Mouse (Mus musculus): ENCODE measurements at regions not wholly inside any gene's neighbourhood (a gene's known extent, or its start where the extent isn't known, plus 50 kb on each side); places are given as distances from the start of the nearest gene placed in this dataset.

DNA sequence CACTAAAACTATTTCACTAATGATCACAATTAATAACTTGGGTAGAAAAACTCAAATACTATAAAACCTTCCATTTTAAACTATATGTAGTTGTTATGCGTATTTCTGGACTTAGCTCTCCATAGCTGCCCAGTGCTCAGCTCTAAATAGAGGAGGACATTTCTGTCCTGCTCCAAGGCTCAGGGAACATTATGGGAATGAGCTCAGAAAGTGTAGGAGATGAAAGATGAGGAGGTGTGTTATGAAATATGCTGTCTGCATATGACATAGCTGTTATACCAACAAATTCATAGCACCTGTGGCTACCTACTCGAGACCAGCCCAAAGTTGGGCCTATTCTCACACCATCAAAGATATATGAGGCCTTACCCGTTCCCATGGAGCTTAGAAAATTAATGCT lies 106.3 kb downstream of the Aldh8a1 start:
- no peak for DNase-seq

DNA sequence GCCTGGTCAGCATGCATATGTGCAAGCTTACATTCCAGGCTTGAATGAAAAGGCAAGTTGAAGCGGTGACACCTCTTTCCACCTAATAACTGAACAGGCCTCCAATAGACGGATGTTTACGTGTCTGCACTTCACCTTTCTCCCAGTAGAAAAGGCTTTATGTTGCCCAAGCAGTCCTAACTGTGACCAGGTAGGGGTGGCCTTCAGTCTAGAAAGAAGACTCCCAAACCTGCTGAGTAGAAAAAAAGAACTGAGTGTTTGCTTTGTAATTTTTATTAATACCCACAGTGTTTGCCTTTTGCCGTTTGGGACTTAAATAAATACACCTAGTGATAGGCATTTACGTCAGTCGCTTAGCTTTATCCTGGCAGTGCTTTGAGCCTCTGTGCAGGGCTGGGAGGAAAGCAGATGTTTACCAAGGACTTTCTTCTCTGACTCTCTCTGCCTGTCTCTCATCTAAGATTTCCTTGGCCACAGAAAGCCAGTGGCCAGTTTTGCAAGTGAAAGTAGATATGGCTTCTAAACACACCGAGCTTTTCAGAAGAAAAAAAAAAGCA lies 104.5 kb upstream of the 1700020N01Rik start:
- DNase-seq: peak; percentile 6

DNA sequence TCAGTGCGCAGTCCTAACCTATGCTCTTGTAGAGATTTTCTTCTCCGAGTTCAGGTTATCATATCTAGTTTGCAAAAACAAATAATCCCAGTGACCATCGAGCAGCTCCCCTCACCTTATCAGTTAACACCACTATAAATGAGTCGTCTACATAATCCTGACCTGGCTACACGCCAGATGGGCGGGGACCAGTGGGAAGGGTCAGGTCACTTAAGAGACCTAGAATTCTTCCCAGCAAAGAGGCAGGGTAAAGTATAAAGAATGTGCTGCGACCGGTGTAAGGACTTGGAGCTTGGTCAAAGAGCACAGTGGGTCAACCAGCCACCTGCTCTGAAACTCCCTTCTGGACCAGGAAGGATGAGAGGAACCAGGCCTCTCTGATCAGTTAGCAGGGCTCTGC lies 102.0 kb upstream of the 1700020N01Rik start:
- DNase-seq: peak; percentile 10

DNA sequence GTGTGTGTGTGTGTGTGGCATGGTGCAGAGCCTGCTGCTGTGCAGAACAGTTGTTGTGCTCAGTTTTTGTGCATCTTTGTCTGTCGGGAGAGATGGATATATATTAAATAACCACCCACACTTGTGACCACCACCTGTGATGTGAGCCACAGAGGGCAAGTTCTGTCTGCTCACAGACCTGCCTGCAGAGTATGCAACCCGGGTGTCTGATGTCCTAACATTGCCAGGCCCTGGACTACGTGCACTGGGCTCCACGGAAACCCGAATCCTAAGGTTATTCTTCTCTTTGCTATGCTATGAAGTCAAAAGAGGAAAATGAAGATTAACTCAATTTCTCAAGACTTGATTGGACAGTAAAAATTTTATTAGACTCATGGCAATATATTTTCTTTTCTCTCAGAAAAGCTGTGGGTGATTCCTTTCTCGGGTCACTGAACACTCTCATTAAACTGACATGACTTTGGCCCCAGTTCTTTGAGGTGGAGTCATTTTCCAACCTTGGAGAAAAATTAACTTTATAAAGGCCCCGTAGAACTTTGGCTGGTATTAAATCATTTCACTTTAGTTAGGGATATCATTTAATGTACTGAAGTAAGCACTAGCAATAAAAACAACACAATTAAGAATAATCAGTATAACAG lies 100.6 kb upstream of the 1700020N01Rik start:
- DNase-seq: no peak

- no peak for DNase-seq
These were observed 98.4 kb upstream of the 1700020N01Rik start for GRCm38 (mm10) chr10:21494536-21494935.

DNA sequence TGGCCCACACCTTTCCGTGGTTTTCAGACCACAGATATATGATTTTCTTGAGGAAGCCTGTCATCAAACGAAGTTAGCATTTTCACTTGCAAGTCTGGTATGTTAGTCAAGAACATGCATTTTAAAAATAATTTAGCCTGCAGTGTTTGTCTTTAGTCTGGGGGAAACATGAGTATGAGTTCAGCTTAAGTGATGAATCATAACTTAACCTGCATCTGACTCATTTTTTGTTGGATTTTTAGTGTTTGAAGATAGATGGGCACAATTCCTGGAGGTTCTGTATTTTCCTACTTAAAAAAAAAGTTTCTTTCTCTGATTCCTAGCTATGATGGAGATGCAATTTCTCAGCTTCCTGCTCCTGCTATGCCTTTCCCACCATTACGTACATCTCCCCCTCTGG lies 95.8 kb upstream of the 1700020N01Rik start:
- DNase-seq: no peak

GRCm38 (mm10) chr10:21498143-21498542 lies 94.8 kb upstream of the 1700020N01Rik start:
- DNase-seq: no peak

DNA sequence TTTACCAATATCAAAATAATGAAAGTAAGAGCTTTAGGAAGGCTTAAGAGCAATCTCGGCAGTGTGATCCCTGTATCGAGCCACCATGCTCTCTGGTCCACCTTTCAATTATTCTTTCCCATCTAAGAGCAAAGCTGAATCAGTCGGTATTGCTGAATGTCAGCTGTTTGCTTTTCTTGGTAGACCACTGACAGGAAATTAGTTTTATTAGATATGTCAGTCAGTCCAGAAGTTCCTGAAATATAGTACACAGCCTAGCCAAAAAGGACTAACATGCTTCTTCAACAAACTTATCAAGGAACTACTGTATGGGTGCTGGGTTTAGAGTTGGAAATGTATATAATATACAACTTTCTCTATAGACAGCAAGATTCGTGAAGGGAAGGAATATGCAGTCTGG lies 91.3 kb upstream of the 1700020N01Rik start:
- no peak for DNase-seq

DNA sequence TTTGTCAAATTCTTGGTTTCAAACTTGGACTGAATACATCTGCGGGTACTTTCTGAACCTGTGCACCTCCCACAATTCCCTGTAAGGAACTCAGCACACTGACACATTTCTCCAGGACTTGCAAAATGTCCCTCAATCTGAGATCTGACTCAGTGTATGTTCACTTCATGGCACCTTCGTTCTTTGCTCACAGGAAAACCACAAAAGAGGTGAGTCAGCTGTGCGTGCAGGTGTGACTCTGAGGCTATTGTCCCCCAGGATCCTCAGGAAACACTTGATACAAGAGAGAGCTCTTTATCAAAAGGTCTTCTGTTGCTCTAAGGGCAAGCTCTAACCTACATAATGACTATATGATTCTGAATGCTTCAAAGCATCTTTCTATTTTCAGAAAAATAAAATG lies 88.5 kb upstream of the 1700020N01Rik start:
- DNase-seq: no peak

DNA sequence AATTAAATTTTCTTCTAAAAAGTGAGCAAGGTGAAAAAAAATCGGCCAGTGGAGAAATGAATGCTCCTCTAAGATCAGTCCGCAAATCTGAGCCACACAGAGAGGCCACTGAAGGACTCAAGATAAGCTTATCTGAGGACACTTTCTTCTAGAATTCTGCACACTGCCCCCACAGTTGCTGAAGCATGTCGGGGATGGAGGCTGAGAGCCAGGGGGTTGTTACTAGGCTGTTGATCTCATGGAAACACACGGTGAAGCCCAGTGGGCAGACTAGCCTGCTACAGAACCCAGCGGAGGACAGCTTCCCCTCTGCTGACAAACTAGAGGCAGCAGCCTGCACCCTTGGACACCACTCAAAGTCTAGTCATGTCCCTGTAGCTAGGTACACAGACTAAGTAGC lies 81.6 kb upstream of the 1700020N01Rik start:
- no peak for DNase-seq

DNA sequence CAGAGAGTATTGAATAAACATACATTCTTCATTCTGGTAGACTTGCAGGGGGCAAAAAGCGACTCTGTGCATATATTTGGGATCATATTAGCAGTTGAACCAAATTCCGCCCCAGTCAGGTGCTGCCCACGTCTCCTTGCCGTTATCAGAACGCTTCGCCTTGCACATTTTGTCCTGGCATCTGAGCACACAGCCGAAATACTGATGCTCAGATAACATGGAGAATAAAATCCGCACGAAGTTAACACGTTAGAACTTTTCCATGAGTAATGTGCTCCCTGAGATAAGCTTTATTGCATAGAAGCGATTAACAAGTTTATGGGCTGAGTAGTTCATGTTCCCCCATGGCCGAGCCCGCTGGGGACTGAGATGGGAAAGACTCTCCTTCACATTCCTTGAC lies 80.5 kb upstream of the 1700020N01Rik start:
- no peak for DNase-seq

- DNase-seq: no peak
These were observed 75.2 kb upstream of the 1700020N01Rik start for GRCm38 (mm10) chr10:21517721-21518120.

GRCm38 (mm10) chr10:21520854-21521253 lies 72.1 kb upstream of the 1700020N01Rik start:
- no peak for DNase-seq

DNA sequence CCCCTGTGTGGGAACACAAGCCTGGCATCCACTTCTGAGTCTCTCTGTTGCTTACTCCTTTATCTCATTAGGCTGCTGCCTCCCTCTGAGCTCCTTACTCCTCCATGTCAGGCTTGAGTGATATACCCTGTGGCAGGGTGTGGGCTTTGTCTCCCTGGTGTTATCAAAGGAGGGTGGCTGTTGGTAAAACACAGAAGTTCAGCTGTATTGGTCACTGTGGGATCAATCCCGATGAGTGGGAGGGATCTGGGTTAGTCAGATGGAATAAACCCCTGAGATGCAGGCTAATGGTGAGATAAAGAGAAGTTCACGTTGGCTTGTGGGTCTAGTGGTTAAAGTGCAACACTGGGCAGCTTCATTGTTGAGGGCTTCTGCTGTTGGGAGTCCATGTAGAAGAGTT lies 67.4 kb upstream of the 1700020N01Rik start:
- DNase-seq: no peak

DNA sequence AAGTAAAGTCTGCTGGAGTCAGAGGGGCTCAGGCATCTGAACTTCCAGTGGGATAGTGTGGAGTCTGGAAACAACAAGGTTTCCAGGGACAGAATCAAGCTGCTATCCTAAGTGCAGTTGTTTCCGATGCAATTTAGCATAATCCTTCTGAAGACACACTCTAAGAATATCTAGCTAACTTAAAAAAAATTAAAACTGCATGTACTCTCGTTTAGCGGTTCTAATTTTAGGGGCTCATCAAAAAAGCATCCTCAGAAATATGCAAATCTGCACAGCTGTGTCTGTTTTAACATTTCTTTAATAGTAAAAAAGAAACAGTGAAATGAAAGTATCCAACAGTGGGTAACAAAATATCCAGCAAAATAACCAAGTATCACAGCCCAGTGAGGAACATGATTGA lies 64.5 kb upstream of the 1700020N01Rik start:
- no peak for DNase-seq

- no peak for DNase-seq
These were observed 63.7 kb upstream of the 1700020N01Rik start for GRCm38 (mm10) chr10:21529098-21529749.

DNA sequence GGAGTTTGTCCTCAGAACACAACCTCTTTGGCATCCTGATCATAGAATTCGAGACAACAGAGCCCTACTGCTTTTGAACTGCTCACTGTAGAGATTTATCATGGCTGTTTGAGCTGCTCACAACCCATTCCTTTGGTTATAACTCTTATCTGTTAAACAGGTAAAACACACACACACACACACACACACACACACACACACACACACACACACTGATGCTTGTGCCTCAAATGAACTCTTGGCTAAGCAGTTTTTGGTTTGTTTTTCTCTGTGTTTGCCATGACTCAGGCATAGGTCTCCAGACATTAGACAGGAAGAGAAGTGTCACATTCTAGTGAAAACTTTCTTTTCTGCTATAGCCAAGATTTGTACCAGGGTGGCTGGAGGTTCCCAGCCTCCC lies 60.8 kb upstream of the 1700020N01Rik start:
- DNase-seq: no peak

- DNase-seq: no peak
These were observed 57.3 kb upstream of the 1700020N01Rik start for GRCm38 (mm10) chr10:21535631-21536030.

GRCm38 (mm10) chr10:21538481-21538880 lies 54.5 kb upstream of the 1700020N01Rik start:
- no peak for DNase-seq

All from lung, postnatal 36 days (tissue).